Mouse (Mus musculus): ENCODE measurements around the gene Capn15. TPM values are rescaled to one million over a fixed set of nuclear protein-coding genes. Genes with fewer than 3 reads are reported as not detected.

The Capn15 gene
- total and polyA plus RNA-seq, 3 experiments = 6.1 to 15.5 (median 7.4) TPM

DNA sequence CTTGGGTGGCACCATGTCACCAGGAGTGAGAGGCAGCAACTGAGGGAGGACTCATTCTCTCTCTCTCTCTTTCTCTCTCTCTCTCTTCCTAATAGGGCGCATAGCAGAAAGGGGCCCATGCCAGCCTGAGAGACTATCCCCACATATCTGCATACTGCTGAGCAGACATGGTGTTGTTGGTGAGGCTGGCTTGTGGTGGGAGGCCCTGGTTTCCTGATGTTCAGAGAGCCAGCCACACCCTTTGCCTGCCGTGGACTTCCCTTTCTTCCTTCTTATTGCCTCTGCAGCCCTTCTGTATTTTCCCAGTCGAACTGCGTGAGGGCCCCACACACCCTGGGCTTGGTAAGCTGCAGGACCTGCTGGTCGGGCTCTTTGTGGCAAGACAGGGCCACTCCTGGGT, 4.7 kb upstream of the Capn15 start:
- H3K27me3 ChIP-seq (ENCODE audit: control insufficient read depth, insufficient read depth, low read length) = no peaks in the 10 kb centered on the region
- 77% methylated on average over 5 of the region's 5 CpGs for WGBS
- TF ChIP-seq POLR2A (IDR thresholded peaks at IDR 0.05; ENCODE audit: insufficient read depth, low read depth, low read length) (no peak), EP300 (IDR thresholded peaks at IDR 0.05; ENCODE audit: insufficient read depth, low read depth, low read length) (no peak), CTCF (IDR thresholded peaks at IDR 0.05) (no peak)
- no peak for DNase-seq
- H3K9ac ChIP-seq (ENCODE audit: low read depth, low read length) = no peak overlapping the region
- H3K4me3 ChIP-seq = no peak overlapping the region
- no peaks in the 10 kb centered on the region for H3K4me1 ChIP-seq (ENCODE audit: control insufficient read depth, insufficient read depth, low read length)
- no peak overlapping the region for H3K27ac ChIP-seq
- H3K36me3 ChIP-seq (ENCODE audit: control insufficient read depth, insufficient read depth, low read length) = no peaks in the 10 kb centered on the region
- intact Hi-C loops (cut with DNase I) = no loop called here
- no peaks in the 10 kb centered on the region for H3K79me2 ChIP-seq (replicated peaks; ENCODE audit: control insufficient read depth, insufficient read depth, low read length)

DNA sequence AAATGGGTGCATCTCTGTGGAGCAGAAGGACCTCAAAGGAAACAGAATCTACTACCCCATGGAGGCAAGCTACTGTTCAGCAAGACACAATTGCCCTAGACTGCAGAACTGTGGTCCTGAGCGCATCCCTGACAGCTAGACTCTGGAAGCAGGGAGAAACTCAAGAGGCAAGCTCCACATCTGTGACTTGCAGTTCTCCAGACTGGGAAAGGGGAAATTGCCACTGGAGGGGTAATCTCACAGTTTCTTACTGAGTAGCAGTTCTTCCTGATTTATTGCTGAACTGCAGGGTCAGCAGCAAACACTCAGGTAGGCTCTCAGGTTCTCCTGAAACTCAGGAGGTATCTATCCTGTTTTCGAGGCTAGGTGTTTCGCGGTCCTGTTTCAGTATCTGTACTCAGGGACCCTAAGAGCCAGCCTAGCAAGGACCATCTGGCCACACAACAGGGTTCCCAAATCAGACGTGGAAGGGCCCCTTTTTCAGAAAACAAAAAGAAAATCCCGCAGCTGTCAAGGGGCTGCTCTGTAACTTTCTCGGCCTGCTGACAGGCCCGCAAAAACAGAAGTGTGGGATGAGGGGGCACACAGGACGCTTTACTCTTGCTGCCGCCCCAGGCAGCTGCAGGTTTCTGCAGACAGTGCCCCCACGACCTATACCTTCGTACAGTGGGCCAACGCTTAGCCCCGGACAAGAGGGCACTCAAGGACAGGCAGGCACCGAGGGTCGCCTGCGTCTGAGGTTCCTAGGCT, 865 bp downstream of the Capn15 start:
- WGBS = 9% methylated on average over 17 of the region's 17 CpGs

DNA sequence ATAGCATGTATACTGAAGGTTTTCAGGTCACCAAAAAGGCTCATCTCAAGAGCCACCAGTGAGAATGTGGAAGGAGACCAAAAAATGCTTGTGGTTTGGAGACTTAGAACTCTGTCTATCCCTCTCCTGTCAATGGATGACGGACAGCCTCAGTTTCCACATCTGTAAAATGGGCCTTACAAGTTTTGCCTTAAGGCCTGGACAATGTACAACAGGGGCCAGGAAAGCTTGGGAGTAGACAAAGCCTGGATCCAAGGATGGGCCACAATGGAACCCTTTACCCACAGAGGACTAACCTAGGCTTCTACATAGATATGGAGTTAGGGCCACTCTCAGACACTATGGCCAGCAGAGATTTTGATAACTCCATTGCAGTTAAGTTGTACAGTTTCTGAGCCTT, 1.5 kb downstream of the Capn15 start:
- Histone ChIP-seq H3K36me3 (ENCODE audit: control insufficient read depth, insufficient read depth, low read length) (no peaks in the 10 kb centered on the region), H3K4me1 (ENCODE audit: control insufficient read depth, insufficient read depth, low read length) (peaks cover 12% of the 10 kb centered on the region), H3K79me2 (replicated peaks; ENCODE audit: control insufficient read depth, insufficient read depth, low read length) (peaks cover 3% of the 10 kb centered on the region; the same call in 1 of the 2 replicates), H3K4me3 (no peak overlapping the region), H3K27me3 (ENCODE audit: control insufficient read depth, insufficient read depth, low read length) (no peaks in the 10 kb centered on the region), H3K27ac (no peak overlapping the region), H3K9ac (ENCODE audit: low read depth, low read length) (no peak overlapping the region)
- DNase-seq = no peak
- TF ChIP-seq POLR2A (IDR thresholded peaks at IDR 0.05; ENCODE audit: insufficient read depth, low read depth, low read length) = no peak
- TF ChIP-seq EP300 (IDR thresholded peaks at IDR 0.05; ENCODE audit: insufficient read depth, low read depth, low read length) = no peak
- TF ChIP-seq CTCF (IDR thresholded peaks at IDR 0.05) = no peak
- 100% methylated on average over 1 of the region's 1 CpGs for WGBS
- intact Hi-C loops (cut with DNase I) = no loop called here

More for the DNA sequence above, 865 bp downstream of the Capn15 start:
- Histone ChIP-seq H3K9ac (ENCODE audit: low read depth, low read length) (peak overlapping the region; percentile 83), H3K79me2 (replicated peaks; ENCODE audit: control insufficient read depth, insufficient read depth, low read length) (peaks cover 2% of the 10 kb centered on the region; the same call in 1 of the 2 replicates), H3K4me3 (peak overlapping the region; percentile 98), H3K27ac (peak overlapping the region; percentile 94), H3K36me3 (ENCODE audit: control insufficient read depth, insufficient read depth, low read length) (no peaks in the 10 kb centered on the region), H3K4me1 (ENCODE audit: control insufficient read depth, insufficient read depth, low read length) (peaks cover 12% of the 10 kb centered on the region), H3K27me3 (ENCODE audit: control insufficient read depth, insufficient read depth, low read length) (no peaks in the 10 kb centered on the region)
- intact Hi-C loops (cut with DNase I) = loop anchor here (5.0 kb wide), 1 partner anchor 92 kb away; no protein-coding TSS in a partner anchor
- TF ChIP-seq POLR2A (IDR thresholded peaks at IDR 0.05; ENCODE audit: insufficient read depth, low read depth, low read length) = no peak
- TF ChIP-seq EP300 (IDR thresholded peaks at IDR 0.05; ENCODE audit: insufficient read depth, low read depth, low read length) = no peak
- TF ChIP-seq CTCF (IDR thresholded peaks at IDR 0.05) = no peak
- DNase-seq = no peak

DNA sequence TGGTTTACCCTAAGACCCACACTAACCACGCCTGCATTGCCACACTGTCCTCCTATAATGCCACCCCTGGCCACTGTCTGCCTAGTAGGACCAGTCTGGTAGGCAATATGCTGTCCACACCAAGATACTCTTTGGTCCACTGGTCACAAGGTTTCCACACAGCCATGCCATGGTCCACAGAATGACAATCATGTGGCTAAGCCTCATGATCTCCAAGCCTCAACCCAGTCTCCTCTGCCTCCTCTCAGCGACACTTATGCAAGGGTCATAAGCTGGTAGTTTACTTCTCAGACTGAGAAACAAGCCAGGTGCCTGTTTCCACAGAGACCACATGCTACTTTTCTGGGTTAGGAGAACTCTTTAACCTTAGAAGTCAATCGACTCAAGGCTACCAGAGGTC, 2.7 kb downstream of the Capn15 start:
- Histone ChIP-seq H3K79me2 (replicated peaks; ENCODE audit: control insufficient read depth, insufficient read depth, low read length) (peaks cover 3% of the 10 kb centered on the region; the same call in 1 of the 2 replicates), H3K9ac (ENCODE audit: low read depth, low read length) (no peak overlapping the region), H3K27me3 (ENCODE audit: control insufficient read depth, insufficient read depth, low read length) (no peaks in the 10 kb centered on the region), H3K36me3 (ENCODE audit: control insufficient read depth, insufficient read depth, low read length) (no peaks in the 10 kb centered on the region), H3K27ac (no peak overlapping the region), H3K4me3 (no peak overlapping the region), H3K4me1 (ENCODE audit: control insufficient read depth, insufficient read depth, low read length) (peaks cover 12% of the 10 kb centered on the region)
- 87% methylated on average over 3 of the region's 3 CpGs for WGBS
- intact Hi-C loops (cut with DNase I) = loop anchor here (2.0 kb wide), 1 partner anchor 26 kb away; no protein-coding TSS in a partner anchor
- no peak for DNase-seq
- TF ChIP-seq CTCF (IDR thresholded peaks at IDR 0.05) (no peak), POLR2A (IDR thresholded peaks at IDR 0.05; ENCODE audit: insufficient read depth, low read depth, low read length) (no peak), EP300 (IDR thresholded peaks at IDR 0.05; ENCODE audit: insufficient read depth, low read depth, low read length) (no peak)

DNA sequence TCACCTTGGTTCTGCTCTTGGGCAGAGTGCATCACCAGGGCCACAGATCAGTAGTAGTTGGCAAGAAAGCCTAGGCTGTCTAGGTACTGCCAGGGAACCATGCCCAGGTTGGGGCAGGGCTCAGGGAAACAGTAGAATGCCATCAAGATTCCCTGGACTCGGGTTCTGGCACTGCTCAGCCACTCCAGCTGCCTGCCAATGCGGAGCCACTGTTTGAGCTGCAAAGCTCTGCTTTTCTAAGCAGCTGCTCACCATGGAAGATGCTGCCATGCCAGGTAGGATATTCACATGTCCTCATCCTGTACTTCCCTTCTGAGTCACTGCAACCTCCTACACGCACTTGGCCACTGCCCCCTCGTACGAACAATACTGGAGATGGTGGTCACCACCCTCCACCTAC, 4.7 kb downstream of the Capn15 start:
- Histone ChIP-seq H3K4me3 (no peak overlapping the region), H3K79me2 (replicated peaks; ENCODE audit: control insufficient read depth, insufficient read depth, low read length) (peaks cover 6% of the 10 kb centered on the region), H3K27ac (no peak overlapping the region), H3K4me1 (ENCODE audit: control insufficient read depth, insufficient read depth, low read length) (peaks cover 12% of the 10 kb centered on the region), H3K36me3 (ENCODE audit: control insufficient read depth, insufficient read depth, low read length) (no peaks in the 10 kb centered on the region), H3K9ac (ENCODE audit: low read depth, low read length) (no peak overlapping the region), H3K27me3 (ENCODE audit: control insufficient read depth, insufficient read depth, low read length) (no peaks in the 10 kb centered on the region)
- peak; percentile 46 to 74 for DNase-seq
- no peak for TF ChIP-seq EP300 (IDR thresholded peaks at IDR 0.05; ENCODE audit: insufficient read depth, low read depth, low read length)
- no peak for TF ChIP-seq POLR2A (IDR thresholded peaks at IDR 0.05; ENCODE audit: insufficient read depth, low read depth, low read length)
- TF ChIP-seq CTCF (IDR thresholded peaks at IDR 0.05) = no peak
- WGBS = 31% methylated on average over 5 of the region's 5 CpGs
- intact Hi-C loops (cut with DNase I) = no loop called here

All from heart, adult 2 months (tissue).